Mouse (Mus musculus) neural tube, embryonic 11.5 days (tissue): ENCODE data around the gene Olfr63. TPM values are rescaled to one million over a fixed set of nuclear protein-coding genes. Genes with fewer than 3 reads are reported as not detected.
"Not testable (repeated sequence)": the region's sequence is repeated elsewhere in the genome, so short reads cannot be mapped to it uniquely, and the experiment has no call there.

Source experiments
- ATAC-seq: fragments of 200-750 bp; cut with Nextera tagmentation; 2 replicates; pipeline ENCODE4 v1.8.0; 2017; ENCODE audit warnings: moderate number of reproducible peaks, mild to moderate bottlenecking, moderate TSS enrichment, moderate library complexity; ENCODE audit not compliant: insufficient read depth, low FRiP score, low TSS enrichment
- DNase-seq: peaks from one replicate; pipeline ENCODE4 v3.0.0-alpha.2; 2015; ENCODE audit warnings: low spot score
- H3K27ac ChIP-seq: fragments of 300-500 bp; sonication (generic); 2 replicates; pipeline ENCODE4 v1.5.1; 2014; ENCODE audit warnings: low read depth, mild to moderate bottlenecking, low read length
- H3K27me3 ChIP-seq: fragments of 300-500 bp; sonication (generic); 2 replicates; pipeline ENCODE4 v1.6.1; 2014; ENCODE audit warnings: mild to moderate bottlenecking, low read length, mixed read lengths; ENCODE audit not compliant: control insufficient read depth, insufficient read depth
- H3K36me3 ChIP-seq: fragments of 300-500 bp; sonication (generic); 2 replicates; pipeline ENCODE4 v1.6.1; 2014; ENCODE audit warnings: mild to moderate bottlenecking, low read length, moderate library complexity, mixed read lengths; ENCODE audit not compliant: control insufficient read depth, insufficient read depth
- H3K4me1 ChIP-seq: fragments of 300-500 bp; sonication (generic); 2 replicates; pipeline ENCODE4 v1.6.1; 2014; ENCODE audit warnings: low read length, mixed read lengths; ENCODE audit not compliant: control insufficient read depth, insufficient read depth
- H3K4me2 ChIP-seq: fragments of 300-500 bp; sonication (generic); 2 replicates; pipeline ENCODE4 v1.6.1; 2014; ENCODE audit warnings: low read depth, mild to moderate bottlenecking, moderate library complexity
- H3K4me3 ChIP-seq: fragments of 300-500 bp; sonication (generic); 2 replicates; pipeline ENCODE4 v1.5.1; 2014; ENCODE audit warnings: low read depth, low read length
- H3K9ac ChIP-seq: fragments of 300-500 bp; sonication (generic); 2 replicates; pipeline ENCODE4 v1.6.1; 2014; ENCODE audit warnings: mild to moderate bottlenecking, low read length
- H3K9me3 ChIP-seq: fragments of 300-500 bp; sonication (generic); 2 replicates; pipeline ENCODE4 v1.6.1; 2016; ENCODE audit warnings: low read length; ENCODE audit not compliant: control insufficient read depth
- WGBS: fragments of 180-500 bp; shearing (Covaris S2); extraction: QIAGEN DNeasy Blood & Tissue Kit; methylation state at CpG from one replicate; pipeline ENCODE4 v1.1.7; 2014; 5-methylcytosine and 5-hydroxymethylcytosine counted together
- polyA plus RNA-seq: library from polyadenylated mRNA; unstranded; fragments of >200 nt; fragmentation: Nextera tagmentation; extraction: Ambion mirVana; gene quantifications from 2 replicates; pipeline ENCODE4 v1.2.1, GENCODE M21; 2014

Olfr63 gene
- 0.07 TPM in 1 of 2 replicates, not detected in the other for polyA plus RNA-seq

- ATAC-seq (no peak), DNase-seq (no peak)
These were observed at the start of gene Olfr63 for GRCm38 (mm10) chr17:33264376-33264775. Gene Olfr63, plus strand, starts transcription at chr17:33264676.

GRCm38 (mm10) chr17:33221590-33221989 lies 42.9 kb upstream of the Olfr63 start, which contains the start of gene Olfr1564:
Gene Olfr1564, minus strand, starts transcription at chr17:33221690.
- H3K4me2 ChIP-seq, result no peak within 1 kb of the TSS
- H3K9ac ChIP-seq, result no peak within 1 kb of the TSS
- H3K27me3 ChIP-seq, result no peaks in the 10 kb centered on the region
- WGBS, result 82% methylated on average over 2 of the region's 2 CpGs
- H3K4me1 ChIP-seq, result no peaks in the 10 kb centered on the region
- H3K4me3 ChIP-seq, result no peak within 1 kb of the TSS
- no peaks in the 10 kb centered on the region for H3K36me3 ChIP-seq
- DNase-seq, result no peak
- 0 out of 2 replicates have a peak, but pooled peaks cover 2% of the 10 kb centered on the region for H3K9me3 ChIP-seq
- no peak for ATAC-seq
- H3K27ac ChIP-seq, result no peak within 1 kb of the TSS

More at GRCm38 (mm10) chr17:33264376-33264775, at the start of gene Olfr63:
- no peak within 1 kb of the TSS for H3K27ac ChIP-seq
- no peaks in the 10 kb centered on the region for H3K27me3 ChIP-seq
- no peak within 1 kb of the TSS for H3K9ac ChIP-seq
- H3K9me3 ChIP-seq, result no peaks in the 10 kb centered on the region
- no peaks in the 10 kb centered on the region for H3K4me1 ChIP-seq
- no peaks in the 10 kb centered on the region for H3K36me3 ChIP-seq
- WGBS, result 88% methylated on average over 1 of the region's 1 CpGs
- no peak within 1 kb of the TSS for H3K4me3 ChIP-seq
- no peak within 1 kb of the TSS for H3K4me2 ChIP-seq

- not testable (repeated sequence) for H3K27ac ChIP-seq, H3K4me1 ChIP-seq, H3K9ac ChIP-seq, DNase-seq, ATAC-seq, H3K9me3 ChIP-seq, H3K4me3 ChIP-seq, H3K27me3 ChIP-seq, H3K4me2 ChIP-seq, H3K36me3 ChIP-seq
- WGBS, result 92% methylated on average over 1 of the region's 1 CpGs
These were observed 27.8 kb upstream of the Olfr63 start for GRCm38 (mm10) chr17:33236646-33237045.

GRCm38 (mm10) chr17:33254530-33255318 lies 9.8 kb upstream of the Olfr63 start, which contains the start of gene Zfp955a:
Gene Zfp955a, minus strand, starts transcription at chr17:33255145.
- H3K9me3 ChIP-seq, DNase-seq, H3K4me1 ChIP-seq, H3K27ac ChIP-seq, H3K27me3 ChIP-seq, H3K9ac ChIP-seq, H3K36me3 ChIP-seq, H3K4me2 ChIP-seq, H3K4me3 ChIP-seq: not testable (repeated sequence)
- ATAC-seq, result peak; percentile 98
- WGBS, result 44% methylated on average over 1 of the region's 34 CpGs

- not testable (repeated sequence) for DNase-seq, H3K9me3 ChIP-seq, H3K4me3 ChIP-seq, H3K27me3 ChIP-seq, H3K27ac ChIP-seq, H3K4me2 ChIP-seq, H3K36me3 ChIP-seq, H3K9ac ChIP-seq, H3K4me1 ChIP-seq
- ATAC-seq, result peak; percentile 46; the same call in 1 of the 2 replicates
- no CpG with 5 or more reads among the region's 2 CpGs for WGBS
These were observed 9.2 kb upstream of the Olfr63 start for GRCm38 (mm10) chr17:33255319-33255657.

GRCm38 (mm10) chr17:33268907-33269306 lies 4.4 kb downstream of the Olfr63 start:
- Histone ChIP-seq H3K4me1 (no peaks in the 10 kb centered on the region), H3K9me3 (no peaks in the 10 kb centered on the region), H3K27me3 (no peaks in the 10 kb centered on the region), H3K4me2 (no peak overlapping the region), H3K27ac (no peak overlapping the region), H3K36me3 (no peaks in the 10 kb centered on the region), H3K9ac (no peak overlapping the region), H3K4me3 (no peak overlapping the region)
- 87% methylated on average over 9 of the region's 9 CpGs for WGBS
- ATAC-seq (no peak), DNase-seq (no peak)

GRCm38 (mm10) chr17:33289039-33289875 lies 24.8 kb downstream of the Olfr63 start, which contains the start of gene Zfp955b:
Gene Zfp955b, plus strand, starts transcription at chr17:33289544.
- not testable (repeated sequence) for H3K4me3 ChIP-seq, H3K27me3 ChIP-seq, DNase-seq, H3K9me3 ChIP-seq, H3K27ac ChIP-seq, H3K4me1 ChIP-seq, H3K9ac ChIP-seq, H3K4me2 ChIP-seq, H3K36me3 ChIP-seq
- no CpG with 5 or more reads among the region's 25 CpGs for WGBS
- ATAC-seq, result peak; percentile 97

GRCm38 (mm10) chr17:33289876-33290149 lies 25.3 kb downstream of the Olfr63 start:
- not testable (repeated sequence) for H3K4me2 ChIP-seq, H3K27me3 ChIP-seq, ATAC-seq, H3K9me3 ChIP-seq, DNase-seq, H3K36me3 ChIP-seq, H3K9ac ChIP-seq, H3K4me1 ChIP-seq, H3K4me3 ChIP-seq, H3K27ac ChIP-seq
- WGBS, result no CpG with 5 or more reads among the region's 9 CpGs
